Mouse (Mus musculus) cerebellum, postnatal 4 days (tissue): ENCODE data around the gene Mthfd2.

Experiments used
- DNase-seq, 2 experiments: peaks; one replicate each; pipeline ENCODE4 v3.0.0; 2022; ENCODE audit warnings: low spot score in 2 of 2, mixed read lengths in 1 of 2

The Mthfd2 gene

GRCm38 (mm10) chr6:83341387-83341786 is 15.7 kb upstream of the Mthfd2 start:
- no peak for DNase-seq

GRCm38 (mm10) chr6:83327591-83328190 is 2.0 kb upstream of the Mthfd2 start:
- DNase-seq = no peak

GRCm38 (mm10) chr6:83326761-83327160 is 1.1 kb upstream of the Mthfd2 start:
- DNase-seq = no peak

- DNase-seq = no peak
Observed at GRCm38 (mm10) chr6:83326394-83326736, 657 bp upstream of the Mthfd2 start.

GRCm38 (mm10) chr6:83323652-83324419 is 1.9 kb downstream of the Mthfd2 start:
- DNase-seq = no peak

GRCm38 (mm10) chr6:83322794-83323193 is 2.9 kb downstream of the Mthfd2 start:
- no peak for DNase-seq

- DNase-seq = no peak
Observed at GRCm38 (mm10) chr6:83321927-83322326, 3.8 kb downstream of the Mthfd2 start.

GRCm38 (mm10) chr6:83317108-83317741 is 8.5 kb downstream of the Mthfd2 start:
- peak; percentile 82 to 94 for DNase-seq

- peak in 1 of 2 experiments; percentile 9 for DNase-seq
Observed at GRCm38 (mm10) chr6:83316022-83316421, 9.7 kb downstream of the Mthfd2 start.

GRCm38 (mm10) chr6:83315293-83315692 is 10.4 kb downstream of the Mthfd2 start:
- DNase-seq = no peak

GRCm38 (mm10) chr6:83312514-83312913 is 13.2 kb downstream of the Mthfd2 start:
- no peak for DNase-seq

- DNase-seq = no peak
Observed at GRCm38 (mm10) chr6:83312021-83312420, 13.7 kb downstream of the Mthfd2 start.

GRCm38 (mm10) chr6:83311206-83311605 is 14.5 kb downstream of the Mthfd2 start:
- no peak for DNase-seq

- no peak for DNase-seq
Observed at GRCm38 (mm10) chr6:83309017-83309416, 16.7 kb downstream of the Mthfd2 start.

GRCm38 (mm10) chr6:83302264-83302663 is 23.4 kb downstream of the Mthfd2 start:
- no peak for DNase-seq

- DNase-seq = no peak
Observed at GRCm38 (mm10) chr6:83301294-83301693, 24.4 kb downstream of the Mthfd2 start.

GRCm38 (mm10) chr6:83300447-83301229 is 25.1 kb downstream of the Mthfd2 start:
- no peak for DNase-seq

GRCm38 (mm10) chr6:83280256-83280955 is 45.3 kb downstream of the Mthfd2 start:
- DNase-seq = peak in 1 of 2 experiments; percentile 10

GRCm38 (mm10) chr6:83278881-83279280 is 46.8 kb downstream of the Mthfd2 start:
- DNase-seq = no peak

- DNase-seq = peak in 1 of 2 experiments; percentile 5
Observed at GRCm38 (mm10) chr6:83277151-83277550, 48.6 kb downstream of the Mthfd2 start.

- DNase-seq = no peak
Observed at GRCm38 (mm10) chr6:83273733-83274132, 52.0 kb downstream of the Mthfd2 start.
